Mouse (Mus musculus) cerebellum, adult 11-12 months (tissue): ENCODE data around the gene Ppp1r27.
"Not testable (repeated sequence)": the region's sequence is repeated elsewhere in the genome, so short reads cannot be mapped to it uniquely, and the experiment has no call there.

Experiments used
- DNase-seq: peaks from one replicate; pipeline ENCODE4 v3.0.0; 2022

Ppp1r27 gene

GRCm38 (mm10) chr11:120541907-120542306, 9.0 kb downstream of the Ppp1r27 start:
- no peak for DNase-seq

- DNase-seq: peak; percentile 45
Observed at GRCm38 (mm10) chr11:120539285-120540014, 11.5 kb downstream of the Ppp1r27 start.

GRCm38 (mm10) chr11:120538955-120539284, 12.0 kb downstream of the Ppp1r27 start:
- DNase-seq: no peak

- peak; percentile 92 for DNase-seq
Observed at GRCm38 (mm10) chr11:120538485-120538884, 12.4 kb downstream of the Ppp1r27 start.

GRCm38 (mm10) chr11:120535804-120536203, 15.1 kb downstream of the Ppp1r27 start:
- DNase-seq: no peak

GRCm38 (mm10) chr11:120535145-120535544, 15.8 kb downstream of the Ppp1r27 start:
- no peak for DNase-seq

GRCm38 (mm10) chr11:120534093-120534492, 16.8 kb downstream of the Ppp1r27 start:
- DNase-seq: no peak

- no peak for DNase-seq
Observed at GRCm38 (mm10) chr11:120531646-120532045, 19.3 kb downstream of the Ppp1r27 start.

GRCm38 (mm10) chr11:120530085-120530964, 20.6 kb downstream of the Ppp1r27 start, which contains the start of gene Gcgr:
Gene Gcgr, plus strand, starts transcription at chr11:120530699.
- DNase-seq: no peak

- DNase-seq: no peak
Observed at GRCm38 (mm10) chr11:120528903-120529302, 22.0 kb downstream of the Ppp1r27 start.

- DNase-seq: no peak
Observed at GRCm38 (mm10) chr11:120527690-120528354, 23.1 kb downstream of the Ppp1r27 start.

GRCm38 (mm10) chr11:120525959-120526358, 25.0 kb downstream of the Ppp1r27 start:
- DNase-seq: no peak

GRCm38 (mm10) chr11:120522581-120522980, 28.4 kb downstream of the Ppp1r27 start:
- DNase-seq: no peak

GRCm38 (mm10) chr11:120520967-120521540, 29.9 kb downstream of the Ppp1r27 start:
- peak; percentile 93 for DNase-seq

GRCm38 (mm10) chr11:120520498-120520897, 30.4 kb downstream of the Ppp1r27 start:
- DNase-seq: no peak

- DNase-seq: no peak
Observed at GRCm38 (mm10) chr11:120519738-120520137, 31.2 kb downstream of the Ppp1r27 start.

GRCm38 (mm10) chr11:120518558-120518957, 32.4 kb downstream of the Ppp1r27 start:
- no peak for DNase-seq

- no peak for DNase-seq
Observed at GRCm38 (mm10) chr11:120518027-120518426, 32.9 kb downstream of the Ppp1r27 start.

- no peak for DNase-seq
Observed at GRCm38 (mm10) chr11:120517147-120517546, 33.8 kb downstream of the Ppp1r27 start.

- DNase-seq: peak; percentile 86
Observed at GRCm38 (mm10) chr11:120515611-120516010, 35.3 kb downstream of the Ppp1r27 start.

GRCm38 (mm10) chr11:120514262-120514661, 36.7 kb downstream of the Ppp1r27 start:
- not testable (repeated sequence) for DNase-seq

GRCm38 (mm10) chr11:120512790-120513453, 38.0 kb downstream of the Ppp1r27 start:
- peak; percentile 73 for DNase-seq
